Mouse (Mus musculus): ENCODE measurements around the gene Tbcd.
"Not testable (repeated sequence)": the region's sequence is repeated elsewhere in the genome, so short reads cannot be mapped to it uniquely, and the experiment has no call there.

GRCm38 (mm10) chr11:121660604-121661003 is 208.9 kb downstream of the Tbcd start:
- TF ChIP-seq CTCF (IDR thresholded peaks at IDR 0.05; ENCODE audit: borderline replicate concordance, extremely low read depth, insufficient read depth, insufficient read length); POLR2A (IDR thresholded peaks at IDR 0.05; ENCODE audit: borderline replicate concordance, extremely low read depth, insufficient read depth, insufficient read length, poor library complexity, severe bottlenecking): not testable (repeated sequence)

All from brain, embryonic 14.5 days (tissue).